Comparison of ENCODE assay signal across 9 mouse cellular contexts in the genomic region with DNA sequence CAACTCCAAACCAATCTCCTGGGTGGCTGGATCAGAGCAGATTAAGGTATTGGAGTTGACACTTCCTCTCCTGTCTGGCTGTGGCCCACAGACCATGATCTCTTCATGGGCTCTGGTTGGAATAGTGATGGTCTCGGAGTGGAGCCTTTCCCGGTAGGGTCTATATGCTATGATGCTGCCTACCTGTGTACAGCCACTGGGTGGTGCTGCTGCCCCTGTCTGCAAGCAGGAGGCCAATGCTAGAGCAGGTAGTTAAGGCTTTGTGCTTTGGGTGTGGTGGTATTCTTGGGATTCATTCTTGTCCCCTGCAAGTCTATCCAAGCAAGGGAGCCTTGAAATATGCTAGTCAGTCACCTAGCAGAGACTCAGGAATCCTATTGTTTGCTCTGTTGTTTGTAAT. TPM values are rescaled to one million over a fixed set of nuclear protein-coding genes. Genes with fewer than 3 reads are reported as not detected.
A peak's percentile ranks its signal among the peaks of the same experiment; 100 is the strongest.
DNase-seq lines count a peak whose midpoint lies in the region; ATAC-seq and TF ChIP-seq lines count a peak whose summit lies in the region.
"Had no signal": no experiment of that assay in that cellular context is flagged by ENCODE, and none has a peak within 500 bp of the region (broad histone marks: within the 10 kb centered on the region; RNA-seq: fewer than 3 reads in every experiment).

No protein-coding gene starts in this region.

- 37% methylated on average over 2 of the region's 2 CpGs for WGBS in kidney, postnatal 0 days
- 18% methylated on average over 2 of the region's 2 CpGs for WGBS in liver, embryonic 16.5 days (ENCODE audit: insufficient replicate concordance)
- 34% methylated on average over 2 of the region's 2 CpGs for WGBS in midbrain, embryonic 16.5 days

- no peak overlapping the region for H3K4me3 ChIP-seq in kidney, postnatal 0 days (replicated peaks; ENCODE audit: low read depth, low read length)
- H3K4me3 ChIP-seq in liver, embryonic 16.5 days (ENCODE audit: low read depth, low read length) = no peak overlapping the region
- no peak overlapping the region for H3K4me3 ChIP-seq in midbrain, embryonic 16.5 days (ENCODE audit: low read depth, low read length)
- H3K4me3 ChIP-seq: myocyte had no signal

- no peaks in the 10 kb centered on the region for H3K27me3 ChIP-seq in kidney, postnatal 0 days (ENCODE audit: insufficient read depth, low read length)
- no peaks in the 10 kb centered on the region for H3K27me3 ChIP-seq in liver, embryonic 16.5 days (ENCODE audit: control insufficient read depth, insufficient read depth, low read depth, low read length)
- H3K27me3 ChIP-seq in midbrain, embryonic 16.5 days (ENCODE audit: control insufficient read depth, insufficient read depth, low read depth, low read length) = no peaks in the 10 kb centered on the region; the same call in 1 of the 2 replicates

- peak; percentile 87 for TF ChIP-seq CTCF in kidney, postnatal 0 days (IDR thresholded peaks at IDR 0.05; ENCODE audit: low read depth)

- H3K9ac ChIP-seq in kidney, postnatal 0 days (ENCODE audit: low read depth, low read length) = no peak overlapping the region
- H3K9ac ChIP-seq in liver, embryonic 16.5 days (ENCODE audit: low read depth, low read length) = no peak overlapping the region
- H3K9ac ChIP-seq in midbrain, embryonic 16.5 days (ENCODE audit: low read depth, low read length) = no peak overlapping the region

- no peak overlapping the region for H3K4me2 ChIP-seq in kidney, postnatal 0 days (ENCODE audit: low read length)
- no peak overlapping the region for H3K4me2 ChIP-seq in liver, embryonic 16.5 days (ENCODE audit: low read depth, low read length)
- H3K4me2 ChIP-seq in midbrain, embryonic 16.5 days (ENCODE audit: low read length) = no peak overlapping the region

- H3K4me1 ChIP-seq in kidney, postnatal 0 days (replicated peaks; ENCODE audit: insufficient read depth, low read length) = no peaks in the 10 kb centered on the region
- H3K4me1 ChIP-seq in liver, embryonic 16.5 days (ENCODE audit: control insufficient read depth, low read depth, low read length) = no peaks in the 10 kb centered on the region
- H3K4me1 ChIP-seq in midbrain, embryonic 16.5 days (ENCODE audit: control insufficient read depth, insufficient read depth, low read length) = no peaks in the 10 kb centered on the region

- peak; percentile 46; the same call in 1 of the 2 replicates for ATAC-seq in erythroblast, adult 5-6 weeks (replicated peaks; ENCODE audit: low FRiP score, poor library complexity, severe bottlenecking)
- ATAC-seq in kidney, postnatal 0 days (replicated peaks; ENCODE audit: low FRiP score, low read depth) = peak; percentile 57; the same call in 1 of the 2 replicates
- ATAC-seq in liver, embryonic 16.5 days (ENCODE audit: low read depth) = 0 out of 2 replicates have a peak, but pooled peaks have one; percentile 23
- no peak for ATAC-seq in midbrain, embryonic 16.5 days

- H3K36me3 ChIP-seq in kidney, postnatal 0 days (ENCODE audit: insufficient read depth, low read length) = no peaks in the 10 kb centered on the region
- H3K36me3 ChIP-seq in liver, embryonic 16.5 days (ENCODE audit: control insufficient read depth, insufficient read depth) = no peaks in the 10 kb centered on the region
- H3K36me3 ChIP-seq in midbrain, embryonic 16.5 days (ENCODE audit: control insufficient read depth, insufficient read depth, low read length) = no peaks in the 10 kb centered on the region

- no peaks in the 10 kb centered on the region for H3K9me3 ChIP-seq in kidney, postnatal 0 days (replicated peaks; ENCODE audit: low read length)
- no peaks in the 10 kb centered on the region for H3K9me3 ChIP-seq in liver, embryonic 16.5 days (replicated peaks; ENCODE audit: control insufficient read depth, low read length)
- no peaks in the 10 kb centered on the region for H3K9me3 ChIP-seq in midbrain, embryonic 16.5 days (replicated peaks; ENCODE audit: control insufficient read depth, low read length, poor library complexity, severe bottlenecking)

- no peak overlapping the region for H3K27ac ChIP-seq in kidney, postnatal 0 days
- no peak overlapping the region for H3K27ac ChIP-seq in liver, embryonic 16.5 days (ENCODE audit: low read length)
- H3K27ac ChIP-seq in midbrain, embryonic 16.5 days (ENCODE audit: low read length) = no peak overlapping the region

- peak; percentile 25 for DNase-seq in ovary, postnatal 14 days (ENCODE audit: low spot score)
- no peak for DNase-seq in ovary, postnatal 10 days (ENCODE audit: low spot score)
- DNase-seq in adrenal gland, postnatal 14 days = peak; percentile 63
- peak; percentile 78 for DNase-seq in kidney, postnatal 0 days (ENCODE audit: low spot score)
- DNase-seq in right cerebral cortex, postnatal 4 days = peak; percentile 43

RNA-seq across cellular contexts. Expression of a gene that starts 0.7 kb away (rescaled TPM):
- total RNA-seq in adrenal gland, postnatal 14 days (2021) = 1.0 and 2.3 TPM in 2 replicates
- 0.58 and 11.1 TPM in 2 replicates for total RNA-seq in erythroblast, adult 5-6 weeks (2015; ENCODE audit: low replicate concordance)
- total RNA-seq in erythroblast, adult 5-6 weeks (2017; ENCODE audit: low replicate concordance) = 1.8 and 4.1 TPM in 2 replicates
- 1.6 and 1.9 TPM in 2 replicates for polyA plus RNA-seq in kidney, postnatal 0 days (2015; fragmentation: Nextera tagmentation; extraction: Ambion mirVana)
- 0.41 and 1.2 TPM in 2 replicates for polyA plus RNA-seq in liver, embryonic 16.5 days (2015; fragmentation: Nextera tagmentation; extraction: Ambion mirVana)
- 0.67 and 0.75 TPM in 2 replicates for polyA plus RNA-seq in midbrain, embryonic 16.5 days (2015; fragmentation: Nextera tagmentation; extraction: Ambion mirVana)

RNA-seq across cellular contexts. Expression of a gene that starts 6.7 kb away (rescaled TPM):
- total RNA-seq in adrenal gland, postnatal 14 days (2021) = 5.0 and 22.9 TPM in 2 replicates
- total RNA-seq in erythroblast, adult 5-6 weeks (2015; ENCODE audit: low replicate concordance) = 11.9 and 23.1 TPM in 2 replicates
- total RNA-seq in erythroblast, adult 5-6 weeks (2017; ENCODE audit: low replicate concordance) = 18.1 and 40.7 TPM in 2 replicates
- 1.4 and 1.7 TPM in 2 replicates for polyA plus RNA-seq in kidney, postnatal 0 days (2015; fragmentation: Nextera tagmentation; extraction: Ambion mirVana)
- 8.3 and 9.4 TPM in 2 replicates for polyA plus RNA-seq in liver, embryonic 16.5 days (2015; fragmentation: Nextera tagmentation; extraction: Ambion mirVana)
- 0.77 and 1.1 TPM in 2 replicates for polyA plus RNA-seq in midbrain, embryonic 16.5 days (2015; fragmentation: Nextera tagmentation; extraction: Ambion mirVana)

RNA-seq across cellular contexts. Expression of a gene that starts 40.3 kb away (rescaled TPM):
- total RNA-seq in adrenal gland, postnatal 14 days (2021) = 2.8 and 5.4 TPM in 2 replicates
- 2.9 and 5.0 TPM in 2 replicates for total RNA-seq in erythroblast, adult 5-6 weeks (2015; ENCODE audit: low replicate concordance)
- 1.3 and 1.4 TPM in 2 replicates for total RNA-seq in erythroblast, adult 5-6 weeks (2017; ENCODE audit: low replicate concordance)
- 10.7 and 12.5 TPM in 2 replicates for polyA plus RNA-seq in kidney, postnatal 0 days (2015; fragmentation: Nextera tagmentation; extraction: Ambion mirVana)
- 4.0 and 4.1 TPM in 2 replicates for polyA plus RNA-seq in liver, embryonic 16.5 days (2015; fragmentation: Nextera tagmentation; extraction: Ambion mirVana)
- polyA plus RNA-seq in midbrain, embryonic 16.5 days (2015; fragmentation: Nextera tagmentation; extraction: Ambion mirVana) = 12.6 and 12.9 TPM in 2 replicates

RNA-seq across cellular contexts. Expression of a gene that starts 55.3 kb away (rescaled TPM):
- 1.1 and 2.9 TPM in 2 replicates for total RNA-seq in adrenal gland, postnatal 14 days (2021)
- not detected in 2 replicates for total RNA-seq in erythroblast, adult 5-6 weeks (2015; ENCODE audit: low replicate concordance)
- 0.42 TPM in 1 of 2 replicates, not detected in the other for total RNA-seq in erythroblast, adult 5-6 weeks (2017; ENCODE audit: low replicate concordance)
- polyA plus RNA-seq in kidney, postnatal 0 days (2015; fragmentation: Nextera tagmentation; extraction: Ambion mirVana) = 17.2 and 17.3 TPM in 2 replicates
- 2.9 and 3.8 TPM in 2 replicates for polyA plus RNA-seq in liver, embryonic 16.5 days (2015; fragmentation: Nextera tagmentation; extraction: Ambion mirVana)
- polyA plus RNA-seq in midbrain, embryonic 16.5 days (2015; fragmentation: Nextera tagmentation; extraction: Ambion mirVana) = 0.66 and 0.67 TPM in 2 replicates

RNA-seq across cellular contexts. Expression of a gene that starts 55.7 kb away (rescaled TPM):
- total RNA-seq in adrenal gland, postnatal 14 days (2021) = 26.4 and 82.7 TPM in 2 replicates
- 55.6 and 58.0 TPM in 2 replicates for total RNA-seq in erythroblast, adult 5-6 weeks (2015; ENCODE audit: low replicate concordance)
- 11.5 and 18.0 TPM in 2 replicates for total RNA-seq in erythroblast, adult 5-6 weeks (2017; ENCODE audit: low replicate concordance)
- 8.7 and 11.4 TPM in 2 replicates for polyA plus RNA-seq in kidney, postnatal 0 days (2015; fragmentation: Nextera tagmentation; extraction: Ambion mirVana)
- polyA plus RNA-seq in liver, embryonic 16.5 days (2015; fragmentation: Nextera tagmentation; extraction: Ambion mirVana) = 26.5 and 40.3 TPM in 2 replicates
- polyA plus RNA-seq in midbrain, embryonic 16.5 days (2015; fragmentation: Nextera tagmentation; extraction: Ambion mirVana) = 0.39 and 0.55 TPM in 2 replicates
